Mouse (Mus musculus): Measurements from ENCODE around the gene Aco2. TPM values are rescaled to one million over a fixed set of nuclear protein-coding genes. Genes with fewer than 3 reads are reported as not detected.

Aco2 gene
- total RNA-seq (2023) = 100 to 1,000 TPM; 142 to 155 TPM

DNA sequence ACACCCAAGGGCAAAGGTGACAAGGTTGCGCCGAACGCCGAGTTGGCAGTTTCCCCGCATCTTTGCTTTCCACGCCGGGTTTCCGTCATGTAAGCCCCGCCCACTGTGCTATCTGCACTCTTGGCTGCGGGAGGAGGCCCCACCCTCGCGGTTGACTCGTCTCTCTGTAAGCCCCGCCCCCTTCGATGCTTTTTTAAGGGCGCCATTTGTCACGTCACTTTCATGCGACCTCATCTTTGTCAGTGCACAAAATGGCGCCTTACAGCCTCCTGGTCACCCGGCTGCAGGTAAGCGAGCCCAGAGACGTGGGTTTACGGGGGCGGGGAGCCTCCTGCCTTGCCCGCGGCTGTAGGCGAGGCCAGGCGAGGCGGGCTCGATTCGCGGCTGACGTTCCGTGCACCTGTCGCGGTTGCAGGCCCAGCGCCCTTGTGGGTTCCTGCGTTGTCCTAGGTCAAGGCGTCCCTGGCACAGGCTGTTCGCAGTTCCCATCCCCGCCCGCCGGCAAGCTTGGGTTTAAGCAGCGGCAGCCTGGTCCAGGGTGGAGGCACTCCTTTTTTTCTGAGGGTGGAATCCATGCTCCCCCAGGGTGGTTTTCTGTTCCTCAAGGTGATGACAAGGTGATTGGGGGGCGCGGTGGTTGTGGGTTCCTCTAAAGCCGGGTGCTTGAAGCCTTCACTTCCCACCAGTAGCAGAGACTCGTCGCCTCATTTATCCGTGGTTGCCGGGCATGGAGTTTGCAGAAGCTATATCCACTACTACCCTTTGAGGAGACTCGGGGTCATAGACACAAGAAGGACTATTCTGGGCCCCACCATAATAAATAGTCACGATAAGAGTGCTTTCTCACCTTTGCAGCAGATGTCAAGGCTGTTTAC is at the start of gene Aco2:
TSS of gene Aco2 (plus strand) at position 48 of the 875 bp plus-strand sequence.

DNA sequence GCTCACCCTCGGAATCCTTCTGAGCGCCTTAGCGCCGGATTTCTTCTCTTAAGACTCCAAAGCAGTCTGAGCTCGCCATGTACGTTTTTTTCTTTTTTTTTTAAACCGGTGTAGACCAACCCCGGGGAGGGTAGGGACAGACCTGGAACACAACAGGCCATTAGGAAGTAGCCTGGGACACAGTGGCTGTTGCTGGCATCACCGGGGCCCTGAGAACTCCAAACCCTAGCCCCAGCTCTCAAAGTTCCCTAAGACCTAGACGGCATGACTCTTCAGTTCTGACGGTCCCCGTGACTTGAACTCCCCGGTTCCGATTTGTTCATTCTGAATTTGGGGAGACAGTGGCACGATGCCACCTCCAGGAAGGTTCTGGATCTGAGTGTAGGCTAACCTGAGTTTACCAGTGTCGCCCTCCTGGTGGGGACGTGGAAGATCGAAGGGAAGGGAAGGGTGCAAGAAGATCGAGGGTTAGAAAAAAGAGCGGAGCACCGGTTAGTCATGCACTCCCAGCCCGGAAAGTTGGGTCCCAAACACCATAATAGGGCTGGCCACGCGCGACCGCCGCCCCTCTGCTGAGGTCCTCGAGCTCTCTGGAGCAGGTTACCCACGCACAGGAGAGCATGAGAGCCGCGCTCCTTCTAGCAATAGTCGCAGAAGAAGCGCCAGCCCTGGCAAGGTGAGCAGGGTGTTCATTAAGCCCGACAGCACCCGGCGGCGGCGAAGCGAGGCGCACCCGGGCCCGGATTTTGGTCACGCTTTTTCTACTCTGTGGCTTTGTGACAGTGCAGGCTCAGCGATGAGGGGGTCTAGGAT is 13.4 kb upstream of the Aco2 start, which contains the start of gene Tob2:
TSS of gene Tob2 (minus strand) at position 280 of the 813 bp plus-strand sequence.

DNA sequence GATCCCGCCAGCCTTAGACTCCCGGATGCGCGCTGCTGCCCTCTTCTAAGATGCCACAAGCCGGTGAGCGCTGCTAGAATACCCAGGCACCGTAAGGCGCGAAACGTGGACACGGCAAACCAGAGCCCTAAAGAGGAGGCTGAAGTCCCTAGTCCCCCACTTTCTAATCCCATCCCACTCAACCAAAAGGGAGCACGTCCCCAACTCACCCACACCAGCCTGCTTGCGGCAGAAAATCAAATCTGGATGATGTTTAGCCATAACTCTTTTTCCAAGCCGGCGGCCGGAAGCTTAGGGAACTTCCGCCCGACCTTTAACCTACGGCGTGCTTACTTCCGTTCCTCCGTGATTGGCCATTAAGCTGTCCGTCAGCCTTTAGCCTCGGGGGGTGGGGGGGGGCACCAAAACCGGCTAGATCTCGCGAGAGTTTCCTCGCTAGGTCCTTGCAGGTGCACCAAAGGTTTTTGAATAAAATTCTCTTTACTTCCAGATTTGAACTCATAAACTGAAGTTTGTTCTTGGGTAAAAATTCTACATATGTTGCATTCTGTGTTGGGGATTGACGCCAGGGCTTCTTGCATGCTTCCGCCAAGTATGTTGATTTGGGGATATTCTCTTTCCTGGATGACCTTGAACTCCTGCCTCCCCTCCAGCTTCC is 376 bp upstream of the Aco2 start, which contains the start of gene Phf5a:
TSS of gene Phf5a (minus strand) at position 308 of the 658 bp plus-strand sequence.

DNA sequence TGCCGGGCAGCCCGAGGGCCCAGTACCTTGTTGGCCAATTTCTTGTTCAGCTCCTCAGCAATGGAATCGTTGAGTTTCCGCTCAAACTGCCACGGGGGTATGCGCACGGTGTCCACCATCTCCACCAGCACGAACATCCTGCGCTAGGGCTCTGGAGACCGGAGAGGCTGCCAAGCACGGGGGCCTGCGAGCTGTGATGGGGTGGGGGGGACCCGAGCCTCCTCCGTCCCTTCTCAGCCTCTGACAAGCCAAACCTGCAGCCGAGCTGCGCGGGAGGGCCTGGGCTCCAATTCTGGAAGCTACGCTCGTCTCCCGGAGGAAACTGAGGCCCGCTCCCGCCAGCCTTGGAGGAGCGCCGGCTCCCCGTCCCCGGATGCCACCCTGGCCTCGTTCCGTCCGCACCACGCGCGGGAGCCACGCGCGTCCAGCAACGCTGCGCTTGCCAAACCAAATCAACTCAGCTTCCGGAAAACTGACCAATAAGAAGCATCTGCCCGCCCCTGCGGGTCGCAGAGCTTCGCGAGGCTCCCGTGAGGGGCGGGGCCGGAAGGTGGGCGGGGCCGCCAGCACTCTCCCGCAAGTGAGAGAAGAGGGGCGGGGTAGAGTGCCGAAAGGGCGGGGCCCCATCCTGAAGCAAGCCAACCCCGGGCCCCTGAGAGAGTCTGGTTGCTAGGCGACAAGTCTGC is 53.8 kb downstream of the Aco2 start, which contains the start of gene Polr3h:
TSS of gene Polr3h (minus strand) at position 481 of the 686 bp plus-strand sequence.

DNA sequence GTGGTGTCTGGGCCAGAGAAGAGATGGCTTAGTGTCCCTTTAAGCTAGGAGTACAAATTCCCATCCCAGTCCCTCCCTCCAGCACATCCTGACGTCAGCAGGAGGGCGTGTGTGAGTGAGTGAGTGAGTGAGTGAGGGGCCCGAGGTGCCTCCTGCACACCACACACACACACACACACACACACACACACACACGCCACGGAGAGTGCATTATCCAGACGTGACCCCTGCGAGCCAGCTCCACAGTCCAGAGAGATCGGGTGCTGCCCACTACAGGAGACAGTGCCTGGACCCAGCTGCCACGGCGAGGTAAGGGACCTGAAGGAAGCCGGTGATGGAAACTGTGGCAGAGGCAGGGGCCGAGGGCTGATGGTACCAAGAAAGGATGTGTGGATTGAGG is 64.6 kb downstream of the Aco2 start, which contains the start of gene Csdc2:
TSS of gene Csdc2 (plus strand) at position 81 of the 400 bp plus-strand sequence.

DNA sequence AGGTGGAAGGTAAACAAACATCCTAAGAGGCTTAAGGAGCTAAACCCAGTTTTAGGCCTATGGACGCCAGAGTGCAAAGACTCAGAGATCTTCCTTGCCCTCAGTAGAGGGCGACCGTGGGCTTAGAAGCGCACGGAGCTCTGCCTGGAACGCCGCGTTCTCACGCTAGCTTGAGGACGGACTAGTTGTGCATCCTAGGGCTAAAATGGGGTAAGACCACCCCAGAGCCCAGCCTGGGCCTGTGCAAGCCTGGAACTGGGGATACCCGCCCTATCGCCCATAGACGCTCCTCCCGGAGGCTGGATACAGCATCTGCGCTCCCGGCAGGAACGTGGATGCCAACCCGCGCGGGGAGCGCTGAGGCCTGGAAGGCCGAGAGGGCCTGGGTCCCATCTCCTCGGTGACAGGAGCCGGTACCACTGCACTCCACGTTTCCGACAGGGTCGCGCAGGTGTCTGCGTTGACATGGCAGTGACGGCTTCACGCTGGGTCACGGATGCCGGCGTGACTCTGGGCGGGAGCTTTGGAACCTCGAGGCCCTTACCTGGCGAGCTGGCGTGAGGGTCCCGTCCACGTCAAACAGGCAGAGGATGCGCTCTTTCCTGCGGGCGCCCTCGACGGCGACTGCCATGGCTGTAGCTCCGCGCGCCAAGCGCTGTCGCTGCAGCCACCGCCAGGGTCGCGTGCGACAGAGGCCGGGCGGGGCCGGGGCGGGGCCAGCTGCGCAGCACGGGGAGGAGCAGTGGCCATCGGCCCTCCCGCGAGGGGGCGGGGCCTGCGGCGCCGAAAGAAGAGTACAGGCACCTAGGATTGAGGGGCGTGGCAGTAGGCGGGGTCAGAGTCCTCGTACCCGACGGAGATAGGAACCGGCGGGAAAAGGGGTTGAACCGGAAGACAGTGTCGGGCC is 88.3 kb downstream of the Aco2 start, which contains the start of gene Pmm1:
TSS of gene Pmm1 (minus strand) at position 760 of the 907 bp plus-strand sequence.

Other genes starting within 250 kb of the Aco2 start
- 10 to 100 TPM; 48.9 to 51.0 TPM for gene L3mbtl2, start 208.4 kb upstream of the Aco2 start, total RNA-seq (2023)
- gene Chadl, start 175.0 kb upstream of the Aco2 start, total RNA-seq (2023) = under 1 TPM; 0.61 to 0.83 TPM
- gene Zc3h7b, start 127.3 kb upstream of the Aco2 start, total RNA-seq (2023) = 10 to 100 TPM; 23.9 to 25.4 TPM
- 100 to 1,000 TPM in 1 of 2 experiments, 10 to 100 TPM in 1; 86.2 to 102 TPM for gene Rangap1, start 126.8 kb upstream of the Aco2 start, total RNA-seq (2023)
- 10 to 100 TPM; 23.9 to 30.2 TPM for gene Tef, start 69.9 kb upstream of the Aco2 start, total RNA-seq (2023)
- 10 to 100 TPM; 69.8 to 93.5 TPM for gene Tob2, start 13.5 kb upstream of the Aco2 start, total RNA-seq (2023)
- 10 to 100 TPM; 49.6 to 67.5 TPM for gene Phf5a, start 398 bp upstream of the Aco2 start, total RNA-seq (2023)
- gene Polr3h, start 53.9 kb downstream of the Aco2 start, total RNA-seq (2023) = 10 to 100 TPM; 13.7 to 14.7 TPM
- gene Csdc2, start 64.5 kb downstream of the Aco2 start, total RNA-seq (2023) = not detected
- gene Pmm1, start 88.6 kb downstream of the Aco2 start, total RNA-seq (2023) = 10 to 100 TPM; 24.9 to 30.5 TPM
- gene 1700029P11Rik, start 108.2 kb downstream of the Aco2 start, total RNA-seq (2023) = not detected
- 10 to 100 TPM; 29.9 to 30.8 TPM for gene Xrcc6, start 115.5 kb downstream of the Aco2 start, total RNA-seq (2023)
- 10 to 100 TPM; 24.7 to 25.5 TPM for gene Desi1, start 161.6 kb downstream of the Aco2 start, total RNA-seq (2023)
- gene Snu13, start 175.3 kb downstream of the Aco2 start, total RNA-seq (2023) = 100 to 1,000 TPM; 106 to 113 TPM
- gene 4930407I10Rik, start 186.8 kb downstream of the Aco2 start, total RNA-seq (2023) = not detected
- not detected for gene Mei1, start 197.7 kb downstream of the Aco2 start, total RNA-seq (2023)